Mouse (Mus musculus) liver, embryonic 14.5 days (tissue): ENCODE data around the gene Capns1. TPM values are rescaled to one million over a fixed set of nuclear protein-coding genes. Genes with fewer than 3 reads are reported as not detected.
A peak's percentile ranks its signal among the peaks of the same experiment; 100 is the strongest.

Experiments
- ATAC-seq: fragments of 200-750 bp; cut with Nextera tagmentation; 2 replicates; pipeline ENCODE4 v1.8.0; 2017; ENCODE audit warnings: moderate number of reproducible peaks, mild to moderate bottlenecking, moderate library complexity; ENCODE audit not compliant: insufficient read depth
- DNase-seq, 3 experiments: peaks; one replicate each; pipeline ENCODE4 v3.0.0-alpha.2; 2012 to 2013; ENCODE audit warnings: low read depth in 3 of 3, low spot score in 3 of 3
- H3K27ac ChIP-seq: fragments of 300-500 bp; sonication (generic); 2 replicates; pipeline ENCODE4 v1.5.1; 2014; ENCODE audit warnings: moderate library complexity, mild to moderate bottlenecking, control low read depth, inconsistent platforms
- H3K27me3 ChIP-seq: fragments of 300-500 bp; sonication (generic); 2 replicates; pipeline ENCODE4 v1.6.1; 2014; ENCODE audit warnings: mild to moderate bottlenecking, low read length, moderate library complexity; ENCODE audit not compliant: control insufficient read depth, insufficient read depth
- H3K36me3 ChIP-seq: fragments of 300-500 bp; sonication (generic); replicated peaks from 2 replicates; pipeline ENCODE4 v1.6.1; 2014; ENCODE audit warnings: low read depth; ENCODE audit not compliant: control insufficient read depth, insufficient read depth
- H3K4me1 ChIP-seq, 2 experiments: fragments of 200-500 bp in 1 of 2; fragments of 300-500 bp in 1 of 2; sonication (generic) in 1 of 2; replicated peaks; 2 replicates each; pipeline ENCODE4 v1.6.1; 2012 to 2014; ENCODE audit warnings: antibody characterized with exemption in 1 of 2, inconsistent platforms in 1 of 2, low read length in 1 of 2; ENCODE audit not compliant: control insufficient read depth in 2 of 2, insufficient read depth in 2 of 2
- H3K4me2 ChIP-seq: fragments of 300-500 bp; sonication (generic); 2 replicates; pipeline ENCODE4 v1.6.1; 2014; ENCODE audit warnings: low read depth, mild to moderate bottlenecking, control low read depth, moderate library complexity
- H3K4me3 ChIP-seq, 2 experiments: fragments of 200-500 bp in 1 of 2; fragments of 300-500 bp in 1 of 2; sonication (generic) in 1 of 2; 2 replicates each; pipeline ENCODE4 v1.5.1; 2012 to 2014; ENCODE audit warnings: low read depth in 2 of 2, low read length in 2 of 2, mild to moderate bottlenecking in 2 of 2, control low read depth in 1 of 2, inconsistent platforms in 1 of 2, moderate library complexity in 1 of 2; ENCODE audit not compliant: insufficient read depth in 1 of 2
- H3K9ac ChIP-seq: fragments of 300-500 bp; sonication (generic); replicated peaks from 2 replicates; pipeline ENCODE4 v1.6.1; 2014; ENCODE audit warnings: mild to moderate bottlenecking, control low read depth, moderate library complexity
- H3K9me3 ChIP-seq: fragments of 300-500 bp; sonication (generic); 2 replicates; pipeline ENCODE4 v1.6.1; 2016; ENCODE audit warnings: low read length, mixed read lengths; ENCODE audit not compliant: control insufficient read depth
- CTCF ChIP-seq: IDR thresholded peaks from 2 replicates; pipeline ENCODE4 v1.5.1; 2016; ENCODE audit warnings: antibody characterized with exemption, low read depth, control low read depth
- EP300 ChIP-seq: IDR thresholded peaks from 2 replicates; pipeline ENCODE4 v1.6.1; 2016; ENCODE audit warnings: antibody characterized with exemption, low read depth
- WGBS: fragments of 180-500 bp; shearing (Covaris S2); extraction: QIAGEN DNeasy Blood & Tissue Kit; methylation state at CpG from one replicate; pipeline ENCODE4 v1.1.7; 2014; ENCODE audit not compliant: insufficient replicate concordance; 5-methylcytosine and 5-hydroxymethylcytosine counted together
- polyA plus RNA-seq, 2 experiments: library from polyadenylated mRNA; depleted of rRNA in 1 of 2; stranded (reverse) in 1 of 2; unstranded in 1 of 2; fragments of >200 nt; fragmentation: Nextera tagmentation in 1 of 2; extraction: Ambion mirVana in 1 of 2; gene quantifications; 2 replicates each; pipeline versions ENCODE4 v1.2.1 to v1.2.3; 2012 to 2014

Capns1 gene
- polyA plus RNA-seq, 2 experiments: 31.2 to 122 TPM

- WGBS: 58% methylated on average over 5 of the region's 5 CpGs
- no peak overlapping the region for H3K4me2 ChIP-seq
- peak; percentile 44; the same call in 1 of the 2 replicates for ATAC-seq
These were observed 23.6 kb upstream of the Capns1 start for GRCm38 (mm10) chr7:30222205-30222604.

DNA sequence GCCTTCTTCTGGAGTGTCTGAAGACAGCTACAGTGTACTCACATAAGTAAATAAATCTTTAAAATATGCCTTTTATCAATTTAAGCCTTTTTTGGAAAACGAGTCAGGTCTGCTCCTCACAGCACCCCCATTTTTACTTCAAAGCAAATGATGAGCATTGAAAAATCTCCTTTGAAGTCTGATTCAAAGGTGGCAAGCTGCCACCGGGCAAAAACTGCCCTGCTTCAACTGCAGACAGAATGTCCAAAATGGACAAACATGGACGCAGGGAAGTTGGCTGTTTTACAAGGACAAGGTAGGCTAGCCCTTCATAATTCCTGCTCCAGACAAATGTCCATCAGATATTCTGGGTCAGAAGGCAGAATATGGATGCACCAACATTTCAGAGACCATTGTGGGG is 22.8 kb upstream of the Capns1 start:
- Histone ChIP-seq H3K4me2 (no peak overlapping the region), H3K27me3 (no peaks in the 10 kb centered on the region), H3K4me1 (peaks cover 0 to 13% of the 10 kb centered on the region in 2 experiments; a peak in 3 of 4 replicates), H3K36me3 (no peaks in the 10 kb centered on the region), H3K9me3 (no peaks in the 10 kb centered on the region), H3K4me3 (no peak overlapping the region), H3K27ac (no peak overlapping the region), H3K9ac (no peak overlapping the region)
- no peak for TF ChIP-seq EP300
- no peak for TF ChIP-seq CTCF
- no peak for DNase-seq
- ATAC-seq: no peak
- 77% methylated on average over 3 of the region's 3 CpGs for WGBS

More at GRCm38 (mm10) chr7:30222205-30222604, 23.6 kb upstream of the Capns1 start:
- H3K4me3 ChIP-seq: no peak overlapping the region
- peaks cover 0 to 10% of the 10 kb centered on the region in 2 experiments; a peak in 3 of 4 replicates for H3K4me1 ChIP-seq
- H3K9ac ChIP-seq: no peak overlapping the region
- H3K36me3 ChIP-seq: no peaks in the 10 kb centered on the region
- H3K27me3 ChIP-seq: no peaks in the 10 kb centered on the region
- no peaks in the 10 kb centered on the region for H3K9me3 ChIP-seq
- DNase-seq: no peak
- no peak for TF ChIP-seq EP300
- H3K27ac ChIP-seq: no peak overlapping the region

GRCm38 (mm10) chr7:30220008-30220356 is 21.4 kb upstream of the Capns1 start:
- TF ChIP-seq CTCF (no peak), EP300 (no peak)
- 13% methylated on average over 11 of the region's 11 CpGs for WGBS
- Histone ChIP-seq H3K36me3 (no peaks in the 10 kb centered on the region), H3K9ac (peak overlapping the region; percentile 47), H3K4me3 (peak overlapping the region; percentile 38 to 44), H3K9me3 (no peaks in the 10 kb centered on the region), H3K4me1 (peaks cover 0 to 14% of the 10 kb centered on the region in 2 experiments; a peak in 3 of 4 replicates), H3K4me2 (peak overlapping the region; percentile 77), H3K27me3 (no peaks in the 10 kb centered on the region), H3K27ac (no peak overlapping the region)
- DNase-seq (no peak), ATAC-seq (no peak)

- Histone ChIP-seq H3K27me3 (no peaks in the 10 kb centered on the region), H3K4me2 (peak overlapping the region; percentile 77), H3K9me3 (no peaks in the 10 kb centered on the region), H3K4me1 (peaks cover 0 to 14% of the 10 kb centered on the region in 2 experiments; a peak in 3 of 4 replicates), H3K27ac (no peak overlapping the region), H3K4me3 (peak overlapping the region; percentile 38 to 44), H3K9ac (peak overlapping the region; percentile 47), H3K36me3 (no peaks in the 10 kb centered on the region)
- no peak for TF ChIP-seq CTCF
- no peak for TF ChIP-seq EP300
- WGBS: 3% methylated on average over 16 of the region's 16 CpGs
- DNase-seq (no peak), ATAC-seq (peak; percentile 62; the same call in 1 of the 2 replicates)
These were observed 20.8 kb upstream of the Capns1 start for GRCm38 (mm10) chr7:30219293-30220007.

GRCm38 (mm10) chr7:30217277-30217676 is 18.7 kb upstream of the Capns1 start:
- 66% methylated on average over 2 of the region's 2 CpGs for WGBS
- no peaks in the 10 kb centered on the region for H3K9me3 ChIP-seq
- no peak overlapping the region for H3K4me3 ChIP-seq
- H3K4me1 ChIP-seq: peaks cover 0 to 11% of the 10 kb centered on the region in 2 experiments; a peak in 3 of 4 replicates
- H3K27ac ChIP-seq: no peak overlapping the region
- H3K9ac ChIP-seq: no peak overlapping the region
- no peaks in the 10 kb centered on the region for H3K36me3 ChIP-seq
- no peak for ATAC-seq
- H3K27me3 ChIP-seq: no peaks in the 10 kb centered on the region
- no peak for DNase-seq
- TF ChIP-seq EP300: no peak
- TF ChIP-seq CTCF: no peak
- no peak overlapping the region for H3K4me2 ChIP-seq
